In the genomic region with DNA sequence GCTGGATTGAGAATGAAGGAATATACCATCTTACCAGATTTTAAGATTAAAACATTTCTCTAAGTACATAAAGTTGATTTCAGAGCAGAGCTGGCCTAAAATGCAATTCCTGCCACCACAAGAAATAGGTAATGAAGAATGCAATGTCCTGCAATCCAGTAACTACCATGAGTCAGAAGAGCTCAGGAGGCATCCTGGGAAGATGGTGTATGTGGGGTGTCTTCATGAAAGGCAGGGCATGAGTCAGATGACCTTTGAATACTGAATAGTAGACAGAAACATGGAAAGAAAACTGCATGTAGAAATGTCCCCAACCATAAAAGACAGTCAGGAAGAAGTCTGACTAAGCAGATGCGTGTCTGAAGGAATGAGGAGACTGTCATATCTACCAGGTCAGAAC, we compare ENCODE assay signal across 22 mouse cellular contexts.
"Had no signal": no experiment of that assay in that cellular context is flagged by ENCODE, and none has a peak within 500 bp of the region (broad histone marks: within the 10 kb centered on the region; RNA-seq: fewer than 3 reads in every experiment).

No protein-coding gene starts in this region.

- H3K27ac ChIP-seq: kidney, postnatal 0 days; layer of hippocampus, adult 2 months; limb, embryonic 10.5 days; limb, embryonic 13.5 days; liver, embryonic 12.5 days; liver, embryonic 15.5 days; lung, embryonic 15.5 days; midbrain, embryonic 12.5 days; neural tube, embryonic 12.5 days; neural tube, embryonic 15.5 days; stomach, postnatal 0 days had no signal

- H3K36me3 ChIP-seq: limb, embryonic 10.5 days; limb, embryonic 13.5 days; liver, embryonic 12.5 days; liver, embryonic 15.5 days; lung, embryonic 15.5 days; midbrain, embryonic 12.5 days; neural tube, embryonic 12.5 days; neural tube, embryonic 15.5 days had no signal

- H3K4me3 ChIP-seq: layer of hippocampus, adult 2 months; limb, embryonic 10.5 days; limb, embryonic 13.5 days; liver, embryonic 12.5 days; liver, embryonic 15.5 days; lung, embryonic 15.5 days; midbrain, embryonic 12.5 days; neural tube, embryonic 12.5 days; neural tube, embryonic 15.5 days had no signal

- DNase-seq: kidney, postnatal 25 days; layer of hippocampus, adult 9-11 months; liver; lung, adult 18-20 months; lung, postnatal 10 days; lung, postnatal 4 days; right cerebral cortex, adult 18-20 months; right cerebral cortex, postnatal 14 days; right cerebral cortex, postnatal 4 days; thymus, adult 2 months; thymus, postnatal 25 days had no signal

- H3K27me3 ChIP-seq: limb, embryonic 13.5 days; liver, embryonic 12.5 days; liver, embryonic 15.5 days; lung, embryonic 15.5 days; midbrain, embryonic 12.5 days; neural tube, embryonic 12.5 days; neural tube, embryonic 15.5 days had no signal

- H3K9me3 ChIP-seq: limb, embryonic 10.5 days; limb, embryonic 13.5 days; liver, embryonic 12.5 days; liver, embryonic 15.5 days; lung, embryonic 15.5 days; midbrain, embryonic 12.5 days; neural tube, embryonic 12.5 days; neural tube, embryonic 15.5 days had no signal

- H3K4me1 ChIP-seq: limb, embryonic 10.5 days; limb, embryonic 13.5 days; liver, embryonic 12.5 days; liver, embryonic 15.5 days; lung, embryonic 15.5 days; midbrain, embryonic 12.5 days; neural tube, embryonic 12.5 days; neural tube, embryonic 15.5 days had no signal
